In genomic region chr3:41182036-41182899, GRCm38 (mm10) we compare ENCODE assay signal across 1 mouse cellular context.
A peak's percentile ranks its signal among the peaks of the same experiment; 100 is the strongest.
TF ChIP-seq lines count a peak whose summit lies in the region.

No protein-coding gene starts in this region.

TF ChIP-seq in CH12.LX, 34 proteins besides CTCF, POLR2A, EP300 and RAD21 (continued from another document):
- TF ChIP-seq USF2 (conservative IDR thresholded peaks at IDR 0.05; ENCODE audit: low read depth, low read length): peak; percentile 52
- no peak for TF ChIP-seq ELF1 (IDR thresholded peaks at IDR 0.05; ENCODE audit: low read depth, low read length)
- no peak for TF ChIP-seq MEF2A (IDR thresholded peaks at IDR 0.05; ENCODE audit: borderline replicate concordance, low read depth, low read length)
- no peak for TF ChIP-seq CHD2 (IDR thresholded peaks at IDR 0.05; ENCODE audit: low read length)
